Mouse (Mus musculus) liver, embryonic 11.5 days (tissue): ENCODE data around the gene Ska2. TPM values are rescaled to one million over a fixed set of nuclear protein-coding genes. Genes with fewer than 3 reads are reported as not detected.

Experiments
- ATAC-seq: fragments of 200-750 bp; cut with Nextera tagmentation; replicated peaks from 2 replicates; pipeline ENCODE4 v1.8.0; 2017; ENCODE audit warnings: moderate number of reproducible peaks, mild to moderate bottlenecking, moderate TSS enrichment, moderate library complexity; ENCODE audit not compliant: low FRiP score
- DNase-seq: peaks from one replicate; pipeline ENCODE4 v3.0.0-alpha.2; 2017; ENCODE audit warnings: low spot score
- H3K27ac ChIP-seq: fragments of 300-500 bp; sonication (generic); 2 replicates; pipeline ENCODE4 v1.5.1; 2014; ENCODE audit warnings: mild to moderate bottlenecking, low read depth, low read length, control low read depth
- H3K27me3 ChIP-seq: fragments of 300-500 bp; sonication (generic); replicated peaks from 2 replicates; pipeline ENCODE4 v1.6.1; 2014; ENCODE audit warnings: low read length, mixed read lengths; ENCODE audit not compliant: control insufficient read depth, insufficient read depth
- H3K36me3 ChIP-seq: fragments of 300-500 bp; sonication (generic); 2 replicates; pipeline ENCODE4 v1.6.1; 2014; ENCODE audit warnings: mild to moderate bottlenecking, low read length, moderate library complexity, mixed read lengths; ENCODE audit not compliant: control insufficient read depth, insufficient read depth
- H3K4me1 ChIP-seq: fragments of 300-500 bp; sonication (generic); replicated peaks from 2 replicates; pipeline ENCODE4 v1.6.1; 2014; ENCODE audit warnings: low read length, mixed read lengths; ENCODE audit not compliant: control insufficient read depth, insufficient read depth
- H3K4me2 ChIP-seq: fragments of 300-500 bp; sonication (generic); 2 replicates; pipeline ENCODE4 v1.6.1; 2014; ENCODE audit warnings: mild to moderate bottlenecking, control low read depth, moderate library complexity
- H3K4me3 ChIP-seq: fragments of 300-500 bp; sonication (generic); 2 replicates; pipeline ENCODE4 v1.5.1; 2014; ENCODE audit warnings: low read depth, low read length, control low read depth
- H3K9ac ChIP-seq: fragments of 300-500 bp; sonication (generic); 2 replicates; pipeline ENCODE4 v1.6.1; 2014; ENCODE audit warnings: low read depth, low read length, control low read depth
- H3K9me3 ChIP-seq: fragments of 300-500 bp; sonication (generic); 2 replicates; pipeline ENCODE4 v1.6.1; 2016; ENCODE audit warnings: low read length, inconsistent platforms, mixed read lengths; ENCODE audit not compliant: control insufficient read depth
- WGBS: fragments of 180-500 bp; shearing (Covaris S2); extraction: QIAGEN DNeasy Blood & Tissue Kit; methylation state at CpG from one replicate; pipeline ENCODE4 v1.1.7; 2014; 5-methylcytosine and 5-hydroxymethylcytosine counted together
- microRNA counts: library from miRNA; unstranded; fragments of <30 nt; microRNA quantifications from one replicate; lab custom pipeline; 2015
- microRNA-seq: library from miRNA; unstranded; fragments of <30 nt; microRNA quantifications from one replicate; pipeline ENCODE4, GENCODE M21; 2017; ENCODE audit warnings: borderline number of aligned reads
- polyA plus RNA-seq: library from polyadenylated mRNA; unstranded; fragments of >200 nt; fragmentation: Nextera tagmentation; extraction: Ambion mirVana; gene quantifications from 2 replicates; pipeline ENCODE4 v1.2.1, GENCODE M21; 2014

Gene Ska2
- polyA plus RNA-seq, 1 experiment from 2014 or later = 55.9 TPM

DNA sequence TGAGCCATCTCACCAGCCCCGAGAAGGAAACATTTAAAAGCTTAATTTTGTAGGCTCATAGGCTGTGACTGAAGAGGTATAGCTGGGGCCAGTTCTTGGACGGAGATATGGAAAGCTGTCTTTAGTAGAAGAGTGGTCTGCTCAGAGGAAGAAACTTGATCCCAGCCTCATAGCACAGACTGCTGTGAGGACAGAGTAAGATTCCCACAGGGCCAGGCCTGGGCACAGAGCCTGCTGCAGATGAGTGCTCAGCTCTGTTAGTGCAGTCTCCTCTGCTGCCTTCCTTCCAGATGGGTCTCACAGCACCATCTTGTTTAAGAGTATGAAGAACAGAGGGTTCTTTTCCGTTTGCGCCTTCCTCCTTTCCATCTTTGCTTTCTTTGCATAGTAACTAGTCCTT lies 27.2 kb downstream of the Ska2 start:
- 90% methylated on average over 4 of the region's 4 CpGs for WGBS
- ATAC-seq = no peak

DNA sequence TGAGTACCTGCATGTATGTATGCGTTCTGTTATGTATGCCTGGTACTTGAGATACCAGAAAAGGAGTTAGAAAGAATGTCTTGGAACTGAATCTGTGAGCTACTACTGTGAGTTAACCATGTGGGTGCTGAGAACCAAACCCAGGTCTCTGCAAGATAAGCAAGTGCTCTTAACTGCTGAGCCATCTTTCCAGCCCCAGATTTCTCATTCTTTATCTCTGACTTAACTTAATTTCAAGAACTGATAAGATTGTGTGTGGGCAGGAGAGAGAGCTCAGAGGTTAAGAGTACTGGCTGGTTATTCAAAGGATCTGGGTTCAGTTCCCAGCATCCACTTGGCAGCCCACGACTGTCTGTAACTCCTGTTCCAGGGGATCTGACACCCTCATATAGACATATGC lies 49.0 kb downstream of the Ska2 start:
- Histone ChIP-seq H3K27ac (no peak overlapping the region), H3K27me3 (no peaks in the 10 kb centered on the region), H3K36me3 (no peaks in the 10 kb centered on the region; the same call in 1 of the 2 replicates), H3K4me2 (no peak overlapping the region), H3K9me3 (no peaks in the 10 kb centered on the region), H3K4me3 (no peak overlapping the region), H3K4me1 (no peaks in the 10 kb centered on the region), H3K9ac (no peak overlapping the region)
- WGBS = 86% methylated on average over 2 of the region's 2 CpGs
- DNase-seq = no peak
- ATAC-seq = no peak

More for the DNA sequence above, 27.2 kb downstream of the Ska2 start:
- no peak for DNase-seq
- no peaks in the 10 kb centered on the region for H3K9me3 ChIP-seq
- no peak overlapping the region for H3K4me2 ChIP-seq
- H3K27me3 ChIP-seq = no peaks in the 10 kb centered on the region
- no peak overlapping the region for H3K9ac ChIP-seq
- no peak overlapping the region for H3K4me3 ChIP-seq
- no peak overlapping the region for H3K27ac ChIP-seq
- no peaks in the 10 kb centered on the region for H3K36me3 ChIP-seq
- H3K4me1 ChIP-seq = no peaks in the 10 kb centered on the region

DNA sequence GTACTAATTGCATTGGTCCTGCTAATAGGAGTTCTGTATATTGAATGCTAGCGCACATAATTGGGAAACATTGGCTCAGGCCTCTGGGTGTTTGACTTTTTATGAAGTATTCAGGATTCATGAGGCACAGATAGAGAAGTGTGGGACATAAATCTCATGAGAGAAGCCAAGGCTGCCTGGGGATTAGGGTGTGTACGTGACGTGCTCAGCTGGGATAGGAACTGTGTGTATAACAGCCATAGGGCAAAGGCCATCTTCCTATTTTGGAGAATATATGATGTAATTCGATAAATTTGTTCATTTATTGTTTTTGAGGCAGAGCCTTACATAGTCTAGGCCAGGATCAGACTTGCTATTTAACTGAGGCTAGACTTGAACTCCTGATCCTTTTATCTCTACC lies 53.7 kb downstream of the Ska2 start:
- H3K9me3 ChIP-seq = no peaks in the 10 kb centered on the region
- DNase-seq (no peak), ATAC-seq (no peak)
- H3K4me3 ChIP-seq = no peak overlapping the region
- H3K4me2 ChIP-seq = no peak overlapping the region
- H3K4me1 ChIP-seq = no peaks in the 10 kb centered on the region
- no peak overlapping the region for H3K27ac ChIP-seq
- H3K9ac ChIP-seq = no peak overlapping the region
- 89% methylated on average over 4 of the region's 4 CpGs for WGBS
- H3K27me3 ChIP-seq = no peaks in the 10 kb centered on the region
- peaks cover 13% of the 10 kb centered on the region for H3K36me3 ChIP-seq

DNA sequence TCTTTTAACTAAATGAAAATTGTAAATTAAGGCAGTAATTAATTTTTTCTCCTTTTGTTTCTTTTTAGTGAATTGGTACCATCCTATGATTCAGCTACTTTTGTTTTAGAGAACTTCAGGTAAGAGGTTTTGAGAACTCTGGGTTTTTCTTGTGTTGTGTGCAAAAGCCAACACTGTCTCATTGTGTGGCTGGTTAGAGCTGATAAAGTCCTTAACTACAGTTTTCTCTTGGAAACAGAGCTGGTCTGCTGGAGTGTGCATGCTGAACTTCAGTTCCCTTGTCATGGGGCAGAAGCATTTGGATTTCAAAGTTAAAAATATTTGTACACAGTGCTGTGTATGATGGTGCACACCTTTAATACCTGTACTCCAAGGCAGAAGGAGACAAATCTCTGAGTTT lies 54.7 kb downstream of the Ska2 start:
- H3K36me3 ChIP-seq = peaks cover 19% of the 10 kb centered on the region
- no peaks in the 10 kb centered on the region for H3K27me3 ChIP-seq
- no peak overlapping the region for H3K4me3 ChIP-seq
- H3K9ac ChIP-seq = no peak overlapping the region
- H3K9me3 ChIP-seq = no peaks in the 10 kb centered on the region
- no peak for ATAC-seq
- no peak overlapping the region for H3K4me2 ChIP-seq
- H3K4me1 ChIP-seq = no peaks in the 10 kb centered on the region
- H3K27ac ChIP-seq = no peak overlapping the region
- DNase-seq = no peak

DNA sequence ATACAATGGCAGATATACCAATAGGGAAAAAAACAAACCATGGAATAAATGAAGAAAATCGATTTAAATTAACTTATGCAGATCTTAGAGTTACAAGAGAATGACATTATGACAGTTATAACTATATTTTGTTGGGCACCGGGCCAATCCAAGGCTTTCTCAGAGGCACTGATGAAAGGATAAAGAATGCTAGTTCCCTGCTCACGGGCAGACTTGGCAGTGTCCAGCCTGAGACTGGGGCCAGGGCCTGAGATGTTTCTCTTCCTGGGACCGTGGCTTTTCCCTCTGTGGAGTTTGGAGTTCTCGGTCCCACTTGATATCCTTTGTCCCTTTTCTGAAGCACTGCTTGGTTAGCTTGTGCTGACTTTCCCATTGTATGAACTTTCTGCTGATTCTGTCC lies 64.6 kb downstream of the Ska2 start:
- Histone ChIP-seq H3K27ac (no peak overlapping the region), H3K9me3 (no peaks in the 10 kb centered on the region), H3K4me2 (no peak overlapping the region), H3K36me3 (peaks cover 4% of the 10 kb centered on the region; the same call in 1 of the 2 replicates), H3K27me3 (no peaks in the 10 kb centered on the region), H3K4me1 (no peaks in the 10 kb centered on the region), H3K9ac (no peak overlapping the region), H3K4me3 (no peak overlapping the region)
- DNase-seq = no peak
- no peak for ATAC-seq
- WGBS = 89% methylated on average over 5 of the region's 5 CpGs

MicroRNA genes within 50 kb of the gene (microRNA counts, 519-probe panel; counts per million panel counts)
- 5,993 counts per million, percentile 66 among the panel's probes with 10 or more counts for microRNA mmu-miR-301a (lab: Ali Mortazavi, UCI)

Small RNA genes lying within 50 kb of the gene (microRNA-seq; reads per million reads assigned to microRNA genes)
- 2,514 reads per million, percentile 83 among the genes with 10 or more reads in this experiment for gene Mir301

Other genes with a start within 250 kb of the Ska2 start
- 2.9 and 3.1 TPM in 2 replicates for gene Ypel2, start 115.5 kb upstream of the Ska2 start, polyA plus RNA-seq
- gene Gdpd1, start 35.2 kb upstream of the Ska2 start, polyA plus RNA-seq = 12.0 and 12.5 TPM in 2 replicates
- gene Smg8, start 22.5 kb upstream of the Ska2 start, polyA plus RNA-seq = 20.8 and 24.5 TPM in 2 replicates
- gene Prr11, start 526 bp upstream of the Ska2 start, polyA plus RNA-seq = 13.4 and 14.5 TPM in 2 replicates
- 40.4 and 43.4 TPM in 2 replicates for gene Trim37, start 17.8 kb downstream of the Ska2 start, polyA plus RNA-seq
- gene Ppm1e, start 249.8 kb downstream of the Ska2 start, polyA plus RNA-seq = 1.9 and 2.6 TPM in 2 replicates